Mouse (Mus musculus) E14TG2a.4 (cell line): ENCODE results near the gene Tmem115.

Source experiments
- CTCF ChIP-seq: conservative IDR thresholded peaks from 2 replicates; pipeline ENCODE4 v1.5.1; 2014; ENCODE audit warnings: low read length
- POU5F1 ChIP-seq: IDR thresholded peaks from 2 replicates; pipeline ENCODE4 v1.6.1; 2014; ENCODE audit warnings: low read length, borderline replicate concordance

GRCm38 (mm10) chr9:107566041-107566709 is 32.4 kb downstream of the Tmem115 start:
- peak; percentile 91 for TF ChIP-seq CTCF
- TF ChIP-seq POU5F1: no peak
